Mouse (Mus musculus): ENCODE results near the gene Cd24a.

Cd24a gene

GRCm38 (mm10) chr10:43625578-43625977 lies 47.5 kb downstream of the Cd24a start:
- DNase-seq (ENCODE audit: low spot score in 2 of 2), result no peak

GRCm38 (mm10) chr10:43629216-43629615 lies 51.1 kb downstream of the Cd24a start:
- no peak for DNase-seq (ENCODE audit: low spot score in 2 of 2)

- no peak for DNase-seq (ENCODE audit: low spot score in 2 of 2)
Measured at GRCm38 (mm10) chr10:43629857-43630256, 51.8 kb downstream of the Cd24a start.

GRCm38 (mm10) chr10:43630634-43631033 lies 52.5 kb downstream of the Cd24a start:
- DNase-seq (ENCODE audit: low spot score in 2 of 2), result no peak

GRCm38 (mm10) chr10:43631049-43631448 lies 53.0 kb downstream of the Cd24a start:
- DNase-seq (ENCODE audit: low spot score in 2 of 2), result no peak

- DNase-seq (ENCODE audit: low spot score in 2 of 2), result no peak
Measured at GRCm38 (mm10) chr10:43631639-43632354, 53.7 kb downstream of the Cd24a start.

- no peak for DNase-seq (ENCODE audit: low spot score in 2 of 2)
Measured at GRCm38 (mm10) chr10:43633117-43633516, 55.0 kb downstream of the Cd24a start.

Measured in right cerebral cortex, postnatal 36 days (tissue).